Mouse (Mus musculus): ENCODE data around the gene Apoe. TPM values are rescaled to one million over a fixed set of nuclear protein-coding genes. Genes with fewer than 3 reads are reported as not detected.
"Not testable (repeated sequence)": the region's sequence is repeated elsewhere in the genome, so short reads cannot be mapped to it uniquely, and the experiment has no call there.

Gene Apoe
- polyA plus RNA-seq, 1 experiment from 2014 or later, result 168 TPM

DNA sequence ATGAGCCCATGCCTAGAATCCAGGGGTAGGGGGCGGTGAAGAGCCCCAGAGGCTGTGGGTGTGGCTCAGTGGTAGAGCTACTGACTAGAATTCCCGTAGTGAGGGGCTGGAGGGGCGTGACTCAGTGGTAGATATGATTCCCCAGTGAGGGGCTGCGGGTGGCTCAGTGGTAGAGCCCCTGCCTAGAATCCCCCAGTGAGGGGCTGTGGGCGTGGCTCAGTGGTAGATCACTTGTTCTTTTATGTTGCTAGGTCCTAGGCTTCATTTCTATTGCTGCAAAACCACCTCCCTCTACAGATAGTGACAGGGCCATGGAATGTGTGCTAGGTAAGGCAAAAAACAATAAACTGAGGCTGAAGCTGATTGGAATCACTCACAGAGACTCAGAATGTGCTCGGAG, 3.1 kb downstream of the Apoe start:
- Histone ChIP-seq H3K27ac (replicated peaks) (no peak overlapping the region), H3K27me3 (replicated peaks; ENCODE audit: low read depth, poor library complexity, severe bottlenecking) (no peaks in the 10 kb centered on the region), H3K36me3 (replicated peaks) (peaks cover 21% of the 10 kb centered on the region), H3K4me1 (peaks cover 54% of the 10 kb centered on the region), H3K9me3 (peaks cover 14% of the 10 kb centered on the region), H3K4me3 (no peak overlapping the region)
- DNase-seq (ENCODE audit: low spot score), result no peak
- WGBS, result 82% methylated on average over 6 of the region's 6 CpGs

DNA sequence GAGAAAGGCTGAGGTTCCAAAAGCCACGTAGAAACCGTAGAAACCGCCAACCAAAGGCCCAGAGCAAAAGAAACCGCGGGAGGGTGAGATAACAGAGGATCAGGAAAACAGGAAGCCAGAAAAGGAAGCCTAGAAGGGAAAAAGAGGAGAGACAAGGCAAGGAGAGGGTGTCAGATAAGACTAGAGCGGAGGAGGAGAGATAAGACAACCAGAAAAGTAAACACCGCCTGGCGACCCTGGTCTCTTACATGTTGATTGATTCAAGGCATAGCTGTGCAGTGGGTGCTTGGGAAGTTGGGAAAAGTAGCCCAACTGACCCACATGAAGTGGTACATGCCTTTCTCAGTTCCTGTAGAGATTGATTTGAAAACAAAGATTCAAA, 3.8 kb downstream of the Apoe start:
- peaks cover 14% of the 10 kb centered on the region for H3K9me3 ChIP-seq
- no peak overlapping the region for H3K4me3 ChIP-seq
- H3K4me1 ChIP-seq, result peaks cover 48% of the 10 kb centered on the region
- no peak for DNase-seq (ENCODE audit: low spot score)
- H3K27ac ChIP-seq (replicated peaks), result no peak overlapping the region
- H3K36me3 ChIP-seq (replicated peaks), result peaks cover 21% of the 10 kb centered on the region
- WGBS, result 60% methylated on average over 8 of the region's 8 CpGs
- no peaks in the 10 kb centered on the region for H3K27me3 ChIP-seq (replicated peaks; ENCODE audit: low read depth, poor library complexity, severe bottlenecking)

DNA sequence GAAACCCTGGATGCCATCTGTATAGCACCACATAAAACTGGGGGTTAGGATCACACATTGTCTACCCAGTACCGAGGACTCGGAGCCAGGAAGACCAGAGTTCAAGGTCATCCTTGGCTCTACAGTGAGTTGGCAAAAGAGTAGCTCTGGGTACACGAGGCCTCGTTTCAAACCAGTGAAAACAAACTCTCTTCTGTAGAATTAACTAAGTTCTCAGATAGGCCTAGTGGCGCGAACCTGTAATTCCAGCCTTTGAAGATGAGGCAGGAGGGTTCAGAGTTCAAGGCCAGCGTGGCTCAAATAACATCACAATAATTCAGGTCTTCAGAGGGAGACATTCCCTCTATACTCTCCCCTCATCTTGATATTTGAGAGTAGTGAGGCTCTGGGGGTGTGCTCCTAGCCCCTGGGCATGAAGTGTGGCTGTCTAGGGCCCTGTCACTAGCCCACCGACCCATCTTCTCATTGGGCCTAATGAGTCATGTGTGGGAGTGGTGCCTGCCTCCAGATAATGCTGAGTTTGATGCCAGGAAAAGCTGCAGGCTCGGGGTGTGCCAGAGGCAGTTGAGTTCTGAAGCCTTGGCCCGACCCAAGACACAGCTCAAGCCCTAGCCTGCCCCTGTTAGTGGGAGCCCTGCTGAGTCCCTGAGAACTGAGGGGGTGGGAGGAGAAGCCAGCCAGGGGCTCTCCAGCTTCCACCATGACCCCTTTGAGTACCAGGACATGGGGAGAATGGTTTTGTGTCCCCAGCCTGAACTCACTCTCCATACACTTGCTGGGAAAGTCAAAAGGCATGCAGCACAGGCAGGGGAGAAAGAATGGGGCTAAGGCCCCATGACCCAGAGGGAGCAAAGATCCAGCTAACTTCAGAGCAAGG, 4.4 kb downstream of the Apoe start:
- peaks cover 14% of the 10 kb centered on the region for H3K9me3 ChIP-seq
- H3K4me3 ChIP-seq, result no peak overlapping the region
- H3K27me3 ChIP-seq (replicated peaks; ENCODE audit: low read depth, poor library complexity, severe bottlenecking), result no peaks in the 10 kb centered on the region
- WGBS, result 84% methylated on average over 10 of the region's 10 CpGs
- peaks cover 45% of the 10 kb centered on the region for H3K4me1 ChIP-seq
- no peak for DNase-seq (ENCODE audit: low spot score)
- peaks cover 21% of the 10 kb centered on the region for H3K36me3 ChIP-seq (replicated peaks)
- H3K27ac ChIP-seq (replicated peaks), result no peak overlapping the region

DNA sequence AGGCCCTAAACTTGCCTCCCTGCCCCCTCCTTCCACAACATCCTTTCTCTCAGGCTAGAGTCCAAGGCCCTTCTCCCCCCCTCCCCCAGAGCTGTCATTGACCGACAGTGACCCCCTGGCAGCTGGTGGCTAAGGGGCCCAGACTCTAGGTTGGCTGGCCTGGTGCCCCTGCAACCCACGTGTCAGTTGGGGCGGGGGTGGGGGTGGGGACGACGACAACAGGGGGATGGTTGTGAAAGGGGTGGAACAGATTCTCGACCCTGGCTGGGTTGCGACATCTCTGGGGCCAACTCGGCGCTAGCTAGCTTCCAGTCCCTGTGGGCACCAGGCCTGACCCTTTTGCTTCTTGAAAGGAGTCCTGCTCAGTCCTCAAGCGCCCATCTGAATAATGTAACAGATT, 5.6 kb downstream of the Apoe start:
- no peak overlapping the region for H3K4me3 ChIP-seq
- WGBS, result 32% methylated on average over 10 of the region's 10 CpGs
- H3K4me1 ChIP-seq, result peaks cover 34% of the 10 kb centered on the region
- peaks cover 14% of the 10 kb centered on the region for H3K9me3 ChIP-seq
- peaks cover 21% of the 10 kb centered on the region for H3K36me3 ChIP-seq (replicated peaks)
- DNase-seq (ENCODE audit: low spot score), result peak; percentile 52
- H3K27me3 ChIP-seq (replicated peaks; ENCODE audit: low read depth, poor library complexity, severe bottlenecking), result no peaks in the 10 kb centered on the region
- peak overlapping the region; percentile 71 for H3K27ac ChIP-seq (replicated peaks)

DNA sequence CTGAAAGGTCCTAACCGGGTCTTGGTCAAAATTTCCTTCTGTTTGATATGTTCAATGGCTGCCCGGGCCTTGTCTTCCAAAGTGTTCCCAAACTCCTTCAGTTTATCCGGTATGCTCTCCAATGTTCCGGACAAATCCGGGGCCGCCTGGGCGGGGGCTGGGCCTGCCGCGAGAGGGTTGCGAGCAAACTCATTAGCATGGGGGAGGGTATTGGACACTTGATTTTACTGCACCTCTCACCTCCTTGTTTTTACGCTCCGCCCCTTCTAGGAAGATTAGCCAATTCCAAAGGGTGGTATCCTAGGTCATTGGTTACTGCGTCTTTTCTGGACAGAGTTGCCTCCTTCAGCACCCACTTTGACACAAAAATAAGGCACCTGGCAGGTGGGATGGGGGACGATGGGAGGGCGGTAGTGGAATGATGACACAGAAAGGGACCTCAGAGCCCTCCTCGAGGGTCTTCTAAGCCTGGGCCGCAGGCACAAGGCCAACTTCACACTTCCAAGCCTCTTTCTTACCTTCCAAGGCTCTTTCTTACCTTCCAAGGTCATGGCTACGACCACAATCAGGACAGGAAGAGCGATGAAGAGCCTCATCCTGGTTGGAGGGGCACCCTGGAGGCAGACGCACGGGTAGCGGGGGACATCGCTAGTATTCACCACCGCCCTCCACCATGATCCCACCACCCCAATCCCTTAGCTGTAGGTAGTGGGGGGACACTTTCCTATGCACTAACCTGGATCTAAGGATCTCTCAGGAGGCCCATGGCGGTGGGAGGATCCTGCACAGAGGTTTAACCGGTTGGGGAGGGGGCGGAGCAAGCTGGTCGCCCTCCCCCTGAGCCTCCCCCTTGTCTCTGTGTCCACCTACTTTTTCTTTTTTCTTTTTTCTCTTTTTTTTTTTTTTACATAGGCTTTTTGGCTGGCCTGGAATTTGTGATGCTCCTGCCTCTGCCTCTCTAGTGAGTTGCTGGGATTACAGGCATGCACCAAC, 6.8 kb downstream of the Apoe start, which contains the start of gene Apoc1:
Gene Apoc1 (minus strand): TSS at position 788 of the 993 bp plus-strand sequence.
- no peak for DNase-seq (ENCODE audit: low spot score)
- peaks cover 16% of the 10 kb centered on the region for H3K36me3 ChIP-seq (replicated peaks)
- peak within 1 kb of the TSS; percentile 4 for H3K4me3 ChIP-seq
- H3K27me3 ChIP-seq (replicated peaks; ENCODE audit: low read depth, poor library complexity, severe bottlenecking), result no peaks in the 10 kb centered on the region
- H3K9me3 ChIP-seq, result peaks cover 14% of the 10 kb centered on the region
- peaks cover 26% of the 10 kb centered on the region for H3K4me1 ChIP-seq
- H3K27ac ChIP-seq (replicated peaks), result peak within 1 kb of the TSS; percentile 71
- WGBS, result 49% methylated on average over 28 of the region's 28 CpGs

DNA sequence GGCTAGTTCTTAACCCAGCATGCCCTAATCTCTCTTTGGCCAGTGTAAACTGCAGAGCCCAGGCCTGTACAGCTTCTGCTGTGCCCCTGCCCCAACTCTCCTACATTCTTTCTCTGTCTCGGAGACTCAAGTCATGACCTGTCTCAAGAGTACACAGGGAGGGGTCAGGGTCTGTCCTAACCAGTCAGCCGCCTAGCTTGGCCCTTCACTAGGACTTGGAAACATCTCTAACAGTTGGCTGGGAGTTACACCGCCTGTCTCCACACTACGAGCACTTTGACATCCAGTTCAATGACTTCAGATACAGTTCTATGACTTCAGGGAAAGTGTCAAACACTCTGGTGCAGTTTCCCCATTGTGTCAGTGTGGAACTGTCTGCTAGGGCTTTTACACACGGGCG, 7.6 kb downstream of the Apoe start:
- Histone ChIP-seq H3K4me3 (peak overlapping the region; percentile 18; the same call in 1 of the 2 replicates), H3K27ac (replicated peaks) (no peak overlapping the region), H3K4me1 (peaks cover 33% of the 10 kb centered on the region), H3K36me3 (replicated peaks) (peaks cover 9% of the 10 kb centered on the region), H3K9me3 (peaks cover 7% of the 10 kb centered on the region), H3K27me3 (replicated peaks; ENCODE audit: low read depth, poor library complexity, severe bottlenecking) (no peaks in the 10 kb centered on the region)
- DNase-seq (ENCODE audit: low spot score), result no peak
- 76% methylated on average over 6 of the region's 6 CpGs for WGBS

DNA sequence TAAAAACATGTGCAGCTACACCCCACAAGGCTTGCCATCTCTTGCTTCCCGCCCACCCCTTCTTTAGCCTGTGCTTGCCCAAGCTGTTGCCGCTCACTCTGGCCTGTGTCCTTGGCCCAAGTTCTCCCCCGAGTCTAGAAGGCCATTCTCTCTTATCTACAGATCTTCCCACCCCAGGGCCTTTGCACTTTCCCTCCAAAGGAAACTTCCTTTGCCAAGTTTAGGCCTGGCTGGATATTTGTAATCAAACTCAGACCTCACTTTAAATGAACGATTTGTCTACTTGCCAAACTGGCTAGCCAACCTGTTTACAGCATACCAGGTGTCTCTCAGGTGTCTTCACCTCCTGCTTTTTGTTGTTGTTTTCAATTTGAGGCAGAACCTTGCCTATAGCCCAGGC, 8.1 kb downstream of the Apoe start:
- no peak for DNase-seq (ENCODE audit: low spot score)
- Histone ChIP-seq H3K4me3 (no peak overlapping the region), H3K27ac (replicated peaks) (no peak overlapping the region), H3K9me3 (0 out of 2 replicates have a peak, but pooled peaks cover 3% of the 10 kb centered on the region), H3K27me3 (replicated peaks; ENCODE audit: low read depth, poor library complexity, severe bottlenecking) (no peaks in the 10 kb centered on the region), H3K4me1 (peaks cover 37% of the 10 kb centered on the region), H3K36me3 (replicated peaks) (peaks cover 3% of the 10 kb centered on the region)
- WGBS, result 90% methylated on average over 4 of the region's 4 CpGs

DNA sequence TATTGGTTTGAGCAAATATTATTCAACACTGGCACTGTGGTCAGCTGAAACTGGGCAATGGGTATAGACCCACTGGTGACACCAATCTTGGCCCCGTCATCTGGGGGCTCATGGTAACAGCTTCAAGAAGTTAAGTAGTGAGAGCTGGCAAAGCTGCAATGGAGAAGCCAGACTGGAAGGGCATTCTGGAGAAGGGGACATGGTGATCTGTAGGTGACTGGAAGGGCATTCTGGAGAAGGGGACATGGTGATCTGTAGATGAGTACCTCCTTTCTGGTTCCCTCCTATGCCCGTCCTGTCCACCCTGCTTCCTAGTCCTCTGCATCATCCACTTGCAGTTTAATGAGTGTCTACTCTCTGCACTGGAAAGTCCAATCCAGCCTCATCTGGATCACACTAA, 10.4 kb downstream of the Apoe start:
- H3K27ac ChIP-seq (replicated peaks), result no peak overlapping the region
- no peaks in the 10 kb centered on the region for H3K27me3 ChIP-seq (replicated peaks; ENCODE audit: low read depth, poor library complexity, severe bottlenecking)
- DNase-seq (ENCODE audit: low spot score), result no peak
- 0 out of 2 replicates have a peak, but pooled peaks cover 3% of the 10 kb centered on the region for H3K9me3 ChIP-seq
- H3K4me1 ChIP-seq, result peaks cover 36% of the 10 kb centered on the region
- 90% methylated on average over 2 of the region's 2 CpGs for WGBS
- H3K36me3 ChIP-seq (replicated peaks), result no peaks in the 10 kb centered on the region
- H3K4me3 ChIP-seq, result no peak overlapping the region

DNA sequence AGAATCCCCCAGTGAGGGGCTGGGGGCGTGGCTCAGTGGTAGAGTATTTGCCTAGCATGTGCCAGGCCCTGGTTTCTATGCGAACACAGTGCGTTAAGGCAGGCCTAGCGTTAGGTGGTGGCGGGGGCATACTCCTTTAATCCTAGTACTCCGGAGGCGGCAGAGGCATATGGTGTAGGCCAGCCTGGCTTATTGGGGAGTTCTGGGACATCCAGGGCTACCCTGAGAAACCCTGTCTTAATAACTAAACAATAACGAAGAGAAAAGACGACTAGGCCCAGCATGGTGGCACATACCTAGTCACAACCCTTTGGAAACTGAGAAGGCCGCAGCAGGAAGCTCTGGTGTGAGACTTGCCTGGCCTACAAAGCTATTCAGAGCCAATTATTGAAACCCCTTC, 10.9 kb downstream of the Apoe start:
- WGBS, result 93% methylated on average over 10 of the region's 10 CpGs
- DNase-seq (ENCODE audit: low spot score), result no peak

DNA sequence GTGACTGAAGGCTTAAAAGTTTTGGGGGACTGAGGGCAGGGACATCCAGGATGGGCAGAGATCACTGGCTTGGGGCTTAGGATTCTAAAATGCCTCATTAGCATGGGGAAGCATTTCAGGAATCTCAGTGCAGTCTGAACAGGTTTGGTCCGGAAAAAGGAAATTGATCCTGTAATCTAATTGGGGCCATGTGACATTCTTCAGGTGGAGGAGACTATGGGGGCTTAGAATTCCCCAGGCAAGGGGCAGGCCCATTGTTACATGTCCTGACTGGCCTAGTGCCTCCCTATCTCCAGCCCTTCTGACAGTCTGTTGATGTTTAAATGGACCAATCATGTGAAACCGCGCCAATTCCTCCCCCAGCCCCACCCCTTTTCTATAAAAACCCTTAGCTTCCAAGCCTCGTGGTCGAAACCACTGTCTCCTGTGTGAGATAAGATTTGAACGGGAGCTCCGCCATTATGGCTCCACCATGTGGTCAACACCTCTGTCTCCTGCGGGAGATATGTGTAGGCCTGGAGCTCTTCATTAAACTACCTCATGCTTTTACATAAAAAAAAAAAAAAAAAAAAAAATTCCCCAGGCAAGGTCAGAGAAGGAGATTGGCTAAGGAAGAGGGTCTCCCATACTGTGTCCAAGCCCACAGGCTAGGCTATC, 11.9 kb downstream of the Apoe start:
- WGBS, result 62% methylated on average over 8 of the region's 8 CpGs

More for the DNA sequence above, 10.9 kb downstream of the Apoe start:
- peaks cover 31% of the 10 kb centered on the region for H3K4me1 ChIP-seq
- H3K27me3 ChIP-seq (replicated peaks; ENCODE audit: low read depth, poor library complexity, severe bottlenecking), result no peaks in the 10 kb centered on the region
- 0 out of 2 replicates have a peak, but pooled peaks cover 3% of the 10 kb centered on the region for H3K9me3 ChIP-seq
- no peak overlapping the region for H3K4me3 ChIP-seq
- H3K36me3 ChIP-seq (replicated peaks), result no peaks in the 10 kb centered on the region
- no peak overlapping the region for H3K27ac ChIP-seq (replicated peaks)

DNA sequence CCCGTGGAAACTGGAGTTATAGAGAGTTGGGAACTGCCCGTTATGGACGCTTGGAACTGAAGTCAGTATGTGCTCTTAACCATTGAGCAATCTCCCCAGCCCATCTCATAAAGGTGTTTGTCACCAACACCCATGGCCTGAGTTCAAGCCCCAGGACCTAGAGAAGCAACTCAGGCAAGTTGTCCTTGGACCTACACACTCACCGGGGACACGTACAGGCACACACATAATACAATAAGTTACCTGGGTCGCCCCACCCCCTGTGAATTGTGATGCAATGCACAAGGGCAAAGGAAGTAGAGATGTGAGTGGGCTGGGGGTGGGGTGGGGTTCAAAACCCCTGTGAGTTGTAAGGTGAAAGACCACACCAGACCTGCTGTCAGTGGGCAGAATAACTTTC, 12.5 kb downstream of the Apoe start:
- 80% methylated on average over 6 of the region's 6 CpGs for whole genome bisulfite sequencing
- peak overlapping the region; percentile 79 for H3K27ac ChIP-seq (replicated peaks)

More for the DNA sequence above, 11.9 kb downstream of the Apoe start:
- Histone ChIP-seq H3K27ac (replicated peaks) (peak overlapping the region; percentile 79), H3K4me1 (peaks cover 22% of the 10 kb centered on the region)
- peak; percentile 66 for DNase-seq (ENCODE audit: low spot score)
- H3K36me3 ChIP-seq (replicated peaks); H3K9me3 ChIP-seq; H3K27me3 ChIP-seq (replicated peaks; ENCODE audit: low read depth, poor library complexity, severe bottlenecking); H3K4me3 ChIP-seq: not testable (repeated sequence)

DNA sequence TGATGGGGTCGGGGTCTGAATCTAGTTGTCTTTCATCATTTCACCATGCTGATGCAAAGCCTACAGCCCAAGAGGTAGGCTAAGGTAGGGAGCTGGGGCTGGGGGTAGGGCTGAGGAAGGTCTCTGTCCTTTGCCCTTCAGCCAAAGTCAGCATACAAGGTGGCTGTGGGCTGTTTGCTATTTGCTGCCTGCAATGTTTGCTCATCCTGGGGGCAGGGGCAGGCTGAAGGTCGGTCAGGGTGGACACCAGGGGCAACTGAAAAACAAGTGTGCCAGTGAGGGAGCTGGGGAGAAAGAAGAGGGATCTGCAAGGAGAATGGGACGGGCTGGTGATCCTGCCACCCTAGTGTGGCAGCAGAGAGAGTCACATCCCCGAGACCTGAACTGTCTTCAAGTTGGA, 13.6 kb downstream of the Apoe start:
- 69% methylated on average over 4 of the region's 4 CpGs for WGBS
- Histone ChIP-seq H3K36me3 (replicated peaks) (no peaks in the 10 kb centered on the region), H3K27ac (replicated peaks) (peak overlapping the region; percentile 67), H3K4me3 (no peak overlapping the region), H3K9me3 (no peaks in the 10 kb centered on the region), H3K4me1 (peaks cover 14% of the 10 kb centered on the region), H3K27me3 (replicated peaks; ENCODE audit: low read depth, poor library complexity, severe bottlenecking) (no peaks in the 10 kb centered on the region; the same call in 1 of the 2 replicates)
- DNase-seq (ENCODE audit: low spot score), result no peak

More for the DNA sequence above, 12.5 kb downstream of the Apoe start:
- Histone ChIP-seq H3K4me3 (no peak overlapping the region; the same call in 1 of the 2 replicates), H3K9me3 (0 out of 2 replicates have a peak, but pooled peaks cover 3% of the 10 kb centered on the region), H3K27me3 (replicated peaks; ENCODE audit: low read depth, poor library complexity, severe bottlenecking) (no peaks in the 10 kb centered on the region), H3K36me3 (replicated peaks) (no peaks in the 10 kb centered on the region), H3K4me1 (peaks cover 17% of the 10 kb centered on the region)
- DNase-seq (ENCODE audit: low spot score), result no peak
